Mouse (Mus musculus) lung, postnatal 0 days (tissue): ENCODE data around the gene Cd47.

ENCODE experiments used
- CTCF ChIP-seq: IDR thresholded peaks from 2 replicates; pipeline ENCODE4 v1.5.1; 2016; ENCODE audit warnings: antibody characterized with exemption, mild to moderate bottlenecking
- EP300 ChIP-seq: IDR thresholded peaks from 2 replicates; pipeline ENCODE4 v1.6.1; 2016; ENCODE audit warnings: antibody characterized with exemption, mild to moderate bottlenecking, control low read depth

- TF ChIP-seq EP300 (no peak), CTCF (no peak)
Measured at GRCm38 (mm10) chr16:49936793-49937192, 136.5 kb downstream of the Cd47 start.
